Mouse (Mus musculus): Measurements from ENCODE around the gene Fez2.

The Fez2 gene

GRCm38 (mm10) chr17:78407581-78407980 lies 10.4 kb downstream of the Fez2 start:
- DNase-seq (ENCODE audit: low spot score) = no peak

DNA sequence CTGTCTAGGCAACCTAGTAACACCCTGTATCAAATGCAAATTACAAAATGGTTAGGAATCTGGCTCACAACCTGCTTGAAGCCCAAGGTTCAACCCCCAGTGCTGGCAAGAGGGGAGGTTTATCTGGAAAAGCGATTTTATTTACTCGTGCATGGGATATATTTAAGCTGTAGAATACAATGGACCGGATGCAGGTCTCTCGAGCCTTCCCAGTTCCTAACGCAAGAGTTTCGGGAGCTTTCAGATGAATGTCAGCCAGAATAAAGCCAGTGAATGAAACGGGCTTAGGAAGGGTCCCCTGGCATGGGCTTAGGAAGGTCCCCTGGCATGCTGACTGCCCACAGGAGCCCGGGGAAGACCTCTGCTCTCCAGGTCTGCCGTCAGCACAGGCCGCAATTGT lies 11.1 kb downstream of the Fez2 start:
- DNase-seq (ENCODE audit: low spot score) = no peak

DNA sequence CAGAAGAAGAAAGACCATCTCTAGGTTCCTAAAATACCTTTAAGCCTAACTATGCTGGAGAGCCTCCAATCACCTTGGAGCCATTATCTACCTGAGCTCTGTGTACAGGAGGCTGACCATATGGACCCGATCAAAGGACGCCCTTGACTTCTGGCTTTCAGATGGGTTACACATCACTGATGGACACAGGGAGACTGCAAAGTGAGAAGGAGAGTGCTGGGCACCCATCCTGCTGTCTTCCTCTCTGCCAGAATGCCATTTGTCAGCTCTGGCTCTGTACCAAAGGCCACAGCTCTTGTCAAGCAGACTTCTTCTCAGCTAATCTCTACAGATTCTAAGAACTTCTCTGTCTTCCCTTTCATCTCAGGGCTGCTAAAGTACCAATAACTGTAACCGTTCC lies 12.6 kb downstream of the Fez2 start:
- DNase-seq (ENCODE audit: low spot score) = no peak

DNA sequence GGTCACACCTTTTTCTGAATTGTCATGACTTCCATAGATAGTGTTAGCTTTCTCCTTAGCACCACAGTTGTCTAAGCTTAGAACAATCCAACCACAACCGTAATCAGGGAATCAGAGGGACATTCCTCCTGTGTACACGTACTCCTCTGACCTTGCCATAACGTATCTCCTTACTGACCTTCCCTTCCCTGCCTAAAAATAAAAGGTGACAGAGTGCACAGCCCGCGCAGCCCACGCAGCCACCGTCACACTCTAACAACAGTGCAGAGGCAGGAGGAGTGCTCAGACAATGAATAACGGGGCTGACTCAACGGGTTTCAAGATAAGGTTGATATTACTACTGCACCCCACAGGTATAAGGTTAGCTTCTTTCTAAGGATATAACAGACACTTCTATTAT lies 14.1 kb downstream of the Fez2 start:
- no peak for DNase-seq (ENCODE audit: low spot score)

DNA sequence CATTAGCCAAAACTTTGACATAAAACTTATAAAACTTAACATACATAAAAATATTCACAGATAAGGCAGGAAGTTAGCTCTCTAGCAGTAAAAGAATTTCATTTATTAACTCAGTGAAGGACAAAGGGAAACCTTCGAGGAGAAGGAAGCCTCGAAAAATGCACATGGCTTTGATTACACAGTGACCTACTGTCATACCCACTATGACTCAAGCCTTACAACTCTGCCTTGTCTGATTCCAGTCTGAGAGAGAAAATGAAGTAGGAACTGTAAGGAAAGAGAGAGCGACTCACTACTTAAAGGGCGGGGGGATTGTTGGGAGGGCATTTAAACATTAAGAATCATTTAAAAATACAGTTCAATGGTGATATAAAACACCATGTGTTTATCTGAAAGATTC lies 14.7 kb downstream of the Fez2 start:
- no peak for DNase-seq (ENCODE audit: low spot score)

- no peak for DNase-seq (ENCODE audit: low spot score)
These were observed 15.8 kb downstream of the Fez2 start for GRCm38 (mm10) chr17:78402174-78402573.

GRCm38 (mm10) chr17:78401713-78402112 lies 16.2 kb downstream of the Fez2 start:
- DNase-seq (ENCODE audit: low spot score) = no peak

- no peak for DNase-seq (ENCODE audit: low spot score)
These were observed 16.6 kb downstream of the Fez2 start for GRCm38 (mm10) chr17:78401311-78401710.

DNA sequence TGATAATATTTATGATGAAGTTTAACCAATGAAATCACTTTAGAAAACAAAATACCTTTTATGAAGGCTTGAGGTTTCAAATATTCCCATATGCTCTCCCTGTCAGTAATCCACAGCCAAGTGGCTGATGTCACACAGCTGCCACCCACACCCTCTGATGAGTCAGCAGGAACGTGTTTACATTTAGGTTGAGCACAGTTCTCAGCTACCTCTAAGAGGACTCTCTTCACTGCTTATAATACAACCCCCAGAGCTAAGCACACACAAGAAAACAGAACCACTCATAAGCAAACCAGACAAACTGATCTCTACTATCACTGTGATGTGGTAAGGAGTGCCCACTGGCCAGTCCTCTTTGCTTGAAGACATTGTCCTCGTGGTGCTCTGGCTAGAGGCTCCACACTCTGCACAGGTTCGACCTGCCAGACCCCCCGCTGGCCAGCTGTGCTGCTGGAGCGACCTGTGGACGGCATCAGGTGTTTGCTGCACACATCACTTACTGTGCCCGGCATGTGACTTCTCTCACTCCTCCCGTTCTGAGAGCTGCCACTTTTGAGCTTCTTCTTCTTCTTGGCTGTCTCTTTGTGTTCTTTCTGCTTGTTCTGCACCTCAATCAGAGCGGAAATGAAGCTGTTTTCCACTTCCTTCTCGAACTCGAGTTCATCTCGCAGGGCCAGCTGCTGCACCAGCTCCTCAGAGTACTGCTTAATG lies 17.7 kb downstream of the Fez2 start:
- no peak for DNase-seq (ENCODE audit: low spot score)

DNA sequence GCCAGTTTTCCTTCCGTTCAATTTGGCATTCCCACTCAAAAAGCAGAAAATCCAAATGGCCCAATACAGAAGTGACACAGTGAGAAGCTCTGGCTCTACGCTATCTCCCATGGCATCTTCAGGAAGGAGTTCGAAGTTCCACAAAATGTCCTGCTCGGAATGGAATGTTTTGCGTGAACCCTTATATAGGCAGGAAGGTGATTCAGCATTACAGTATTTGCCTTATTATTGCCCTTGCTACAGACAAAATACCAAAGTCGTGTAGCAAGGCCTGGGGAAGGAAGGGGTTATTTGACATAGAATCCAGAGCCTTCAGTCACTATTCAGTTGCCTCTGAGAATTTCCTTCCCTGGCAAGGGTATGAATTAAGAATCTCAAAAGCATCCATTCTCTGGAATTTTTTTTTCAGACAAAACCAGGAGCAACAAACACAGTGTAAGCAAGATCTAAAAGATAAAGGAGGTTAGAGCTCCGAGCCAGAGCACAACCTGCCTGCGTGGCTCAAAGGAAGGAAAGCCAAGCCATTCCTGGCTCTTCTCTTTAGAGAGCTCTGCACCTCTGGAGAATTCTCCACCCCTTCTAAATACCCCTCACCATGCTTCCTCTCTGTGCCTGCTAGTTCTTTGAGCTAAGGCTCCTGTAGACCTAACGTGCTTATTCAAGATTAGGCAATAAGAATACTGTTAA lies 25.4 kb downstream of the Fez2 start:
- no peak for DNase-seq (ENCODE audit: low spot score)

GRCm38 (mm10) chr17:78389573-78389972 lies 28.4 kb downstream of the Fez2 start:
- DNase-seq (ENCODE audit: low spot score) = no peak

- no peak for DNase-seq (ENCODE audit: low spot score)
These were observed 29.7 kb downstream of the Fez2 start for GRCm38 (mm10) chr17:78388101-78388847.

- no peak for DNase-seq (ENCODE audit: low spot score)
These were observed 30.3 kb downstream of the Fez2 start for GRCm38 (mm10) chr17:78387665-78388064.

- DNase-seq (ENCODE audit: low spot score) = no peak
These were observed 35.6 kb downstream of the Fez2 start for GRCm38 (mm10) chr17:78382321-78382720.

GRCm38 (mm10) chr17:78379730-78380245 lies 38.2 kb downstream of the Fez2 start:
- no peak for DNase-seq (ENCODE audit: low spot score)

GRCm38 (mm10) chr17:78379079-78379729 lies 38.7 kb downstream of the Fez2 start:
- DNase-seq (ENCODE audit: low spot score) = no peak

DNA sequence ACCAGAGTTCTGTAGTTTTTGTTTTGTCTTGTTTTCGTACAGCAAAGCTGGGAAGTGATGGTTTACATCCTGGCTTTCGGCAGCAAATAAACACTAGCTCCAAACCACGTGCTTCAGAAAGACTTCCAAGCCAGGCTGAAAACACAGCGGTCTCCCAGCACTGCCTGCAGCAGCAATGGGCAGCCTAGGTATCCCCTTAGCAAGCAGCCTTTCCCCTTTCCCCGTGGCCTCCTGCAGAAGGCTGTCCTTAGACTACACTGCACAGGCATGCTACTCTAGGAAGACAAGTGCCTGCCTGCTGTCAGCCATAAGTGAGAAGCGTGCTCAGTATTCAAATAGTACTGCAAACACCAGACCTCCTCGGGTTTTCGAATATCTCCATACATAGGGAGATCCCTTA lies 41.4 kb downstream of the Fez2 start:
- DNase-seq (ENCODE audit: low spot score) = no peak

- no peak for DNase-seq (ENCODE audit: low spot score)
These were observed 43.2 kb downstream of the Fez2 start for GRCm38 (mm10) chr17:78374756-78375155.

GRCm38 (mm10) chr17:78373849-78374248 lies 44.1 kb downstream of the Fez2 start:
- DNase-seq (ENCODE audit: low spot score) = no peak

GRCm38 (mm10) chr17:78373174-78373573 lies 44.8 kb downstream of the Fez2 start:
- DNase-seq (ENCODE audit: low spot score) = no peak

- DNase-seq (ENCODE audit: low spot score) = no peak
These were observed 47.5 kb downstream of the Fez2 start for GRCm38 (mm10) chr17:78370445-78370844.

- no peak for DNase-seq (ENCODE audit: low spot score)
These were observed 49.5 kb downstream of the Fez2 start for GRCm38 (mm10) chr17:78368481-78368880.

Data from ovary, adult 18-20 months (tissue).